Mouse (Mus musculus): ENCODE data around the gene Phf3.
"Not testable (repeated sequence)": the region's sequence is repeated elsewhere in the genome, so short reads cannot be mapped to it uniquely, and the experiment has no call there.

Phf3 gene

DNA sequence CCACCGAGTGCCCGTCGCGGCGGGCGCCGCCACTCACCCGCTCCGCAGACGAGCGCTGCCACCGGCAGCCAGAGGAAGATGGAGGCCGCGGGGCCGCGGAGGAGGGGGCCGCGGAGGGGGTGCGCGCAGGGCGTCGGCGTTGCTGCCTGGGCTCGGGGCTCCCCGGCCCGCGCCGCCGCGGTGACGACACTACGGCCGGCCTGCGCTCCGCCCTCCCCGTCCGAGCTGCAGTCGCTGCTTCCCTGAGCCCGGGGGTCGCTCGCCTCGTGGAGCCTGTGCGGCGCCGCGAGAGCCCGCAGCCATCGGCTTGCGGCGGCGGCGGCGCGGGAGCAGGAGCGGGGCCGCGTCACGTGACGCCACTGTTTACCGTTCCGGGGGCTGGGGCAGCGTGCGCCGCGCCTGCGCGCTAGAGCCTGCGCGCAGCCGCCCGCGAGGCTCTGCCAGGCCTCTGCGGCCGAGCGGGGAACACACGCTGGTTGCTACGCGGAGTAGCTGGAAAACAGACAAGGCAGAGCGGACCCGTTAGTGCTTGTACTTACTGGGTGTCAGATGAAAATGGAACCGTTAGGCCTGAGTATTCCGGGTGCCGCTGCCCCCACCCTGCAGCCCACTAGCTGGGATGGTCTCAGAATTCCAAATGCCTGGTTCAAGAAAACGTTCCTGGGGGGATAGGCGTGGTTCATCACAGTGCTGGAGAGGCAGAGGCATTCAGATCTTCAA, at the start of gene Phf3:
Gene Phf3, minus strand, starts transcription at position 381 of the 720 bp plus-strand sequence.
- peak; percentile 92 to 97 for DNase-seq (ENCODE audit: inconsistent age in 2 of 2, low spot score in 1 of 2)

DNA sequence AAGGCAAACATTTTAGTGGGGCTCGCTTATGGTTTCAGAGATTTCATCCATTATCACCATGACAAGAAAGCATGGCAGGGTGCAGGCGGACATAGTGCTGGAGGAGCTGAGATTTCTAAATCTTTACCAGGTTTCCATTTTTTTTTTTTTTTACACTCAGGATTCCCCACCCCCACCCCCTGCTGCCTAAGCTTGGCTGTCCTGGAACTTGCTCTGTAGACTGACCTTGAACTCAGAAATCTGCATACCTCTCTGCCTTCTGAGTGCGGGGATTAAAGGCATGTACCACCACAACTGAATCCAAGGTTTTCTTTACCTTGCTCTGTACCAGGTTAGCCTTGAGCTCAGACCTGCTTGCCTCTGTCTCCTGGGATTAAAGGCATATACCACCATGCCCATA, 48.5 kb upstream of the Phf3 start:
- DNase-seq (ENCODE audit: inconsistent age in 2 of 2, low spot score in 1 of 2), result no peak

DNA sequence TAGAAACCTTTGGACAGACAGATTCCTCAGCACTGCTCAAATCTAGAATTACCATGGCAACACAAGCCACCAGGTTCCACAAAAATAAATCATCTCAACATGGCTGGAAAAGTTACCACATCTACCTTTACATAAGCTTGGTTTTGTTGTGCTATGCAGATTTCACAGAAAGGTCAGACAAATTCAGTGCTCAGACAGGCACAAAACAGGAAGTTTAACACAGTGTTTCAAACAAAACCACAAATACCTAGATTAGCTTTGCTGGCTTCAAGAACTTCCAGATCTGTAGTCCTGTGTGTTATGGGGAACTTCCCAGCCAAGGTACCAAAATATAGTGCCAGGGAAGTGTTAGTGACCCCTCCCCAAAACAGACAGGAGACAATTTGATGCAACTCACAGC, 47.5 kb upstream of the Phf3 start:
- DNase-seq (ENCODE audit: inconsistent age in 2 of 2, low spot score in 1 of 2), result no peak

DNA sequence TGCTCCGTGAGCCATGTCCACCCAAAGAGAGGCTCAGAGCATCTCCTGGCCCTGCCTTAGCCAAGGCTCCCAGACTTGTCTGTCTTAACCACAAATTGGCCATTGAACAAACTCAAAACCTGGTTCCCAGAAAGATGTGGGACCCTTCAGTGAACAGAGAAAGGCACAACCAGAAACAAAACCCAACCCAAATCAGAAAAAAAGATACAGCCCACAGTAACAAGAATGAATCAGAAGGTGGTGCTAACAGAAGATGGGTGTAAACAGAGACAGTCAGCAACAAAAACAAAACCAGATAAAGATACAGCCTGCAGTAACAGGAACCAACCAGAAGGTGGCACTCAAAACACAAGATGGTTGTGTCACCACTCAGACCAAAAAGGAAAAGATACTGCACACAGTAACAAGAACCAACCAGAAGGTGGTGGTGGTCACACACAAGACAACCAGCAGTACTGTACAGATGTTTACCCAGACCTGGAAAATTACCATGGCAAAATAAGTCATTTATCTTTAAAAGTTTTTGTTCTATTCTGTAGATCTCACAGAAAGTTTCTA, 47.0 kb upstream of the Phf3 start:
- DNase-seq (ENCODE audit: inconsistent age in 2 of 2, low spot score in 1 of 2), result peak in 1 of 2 experiments; percentile 40

DNA sequence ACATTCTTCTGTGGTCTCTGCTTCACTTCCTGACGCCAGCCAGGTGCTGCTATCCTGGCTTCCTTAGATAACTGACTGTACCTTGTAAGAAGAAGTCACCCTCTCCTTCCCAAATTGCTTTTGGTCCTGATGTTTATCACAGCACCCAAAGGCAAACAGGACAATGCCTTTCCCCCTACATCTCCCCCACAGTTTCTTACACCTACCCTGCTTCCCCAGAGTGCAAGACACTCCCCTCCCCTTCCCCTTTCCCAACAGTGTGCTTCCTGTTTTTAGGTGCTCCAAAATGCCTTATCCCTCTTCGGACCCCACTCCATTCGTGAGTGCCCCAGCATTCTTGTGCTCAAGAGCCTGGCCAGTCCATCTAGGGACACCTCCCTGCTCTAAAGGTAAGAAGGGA, 36.5 kb upstream of the Phf3 start:
- no peak for DNase-seq (ENCODE audit: inconsistent age in 2 of 2, low spot score in 1 of 2)

- no peak for DNase-seq (ENCODE audit: inconsistent age in 2 of 2, low spot score in 1 of 2)
Observed at GRCm38 (mm10) chr1:30908797-30909196, 35.1 kb upstream of the Phf3 start.

DNA sequence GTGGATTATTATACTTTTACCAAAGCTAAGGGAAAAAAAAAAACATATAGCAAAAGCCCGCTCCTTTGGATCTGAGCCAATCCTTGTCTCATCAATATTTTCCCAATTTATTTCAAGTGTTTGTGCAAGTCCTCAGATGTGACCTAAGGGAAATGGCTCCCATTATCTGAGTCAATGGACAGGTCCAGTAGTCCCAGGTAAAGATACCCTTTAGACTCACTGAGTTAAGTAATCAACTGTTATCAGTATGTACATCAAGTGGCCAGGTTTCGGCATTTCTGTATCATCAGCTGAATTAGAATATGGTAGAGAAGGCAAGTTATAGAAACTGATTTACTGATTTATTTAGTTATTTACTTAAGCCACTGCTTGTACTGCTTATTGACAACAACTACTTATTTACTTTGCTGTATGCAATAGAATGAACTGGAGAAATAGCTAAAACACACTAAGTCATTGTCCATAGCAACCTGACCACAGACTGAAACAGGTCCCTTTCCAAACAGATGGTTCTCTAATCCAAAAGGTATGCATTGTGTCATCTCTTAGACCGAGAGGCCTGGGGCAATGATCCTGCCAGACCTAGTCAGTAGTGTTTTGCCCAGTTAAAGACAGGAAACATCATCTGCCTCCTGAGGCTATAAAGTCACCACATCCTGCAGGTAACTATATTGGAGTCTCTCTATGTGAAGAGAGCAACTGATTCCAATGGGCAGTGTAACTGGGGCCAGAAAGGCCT, 29.9 kb upstream of the Phf3 start:
- DNase-seq (ENCODE audit: inconsistent age in 2 of 2, low spot score in 1 of 2), result no peak

DNA sequence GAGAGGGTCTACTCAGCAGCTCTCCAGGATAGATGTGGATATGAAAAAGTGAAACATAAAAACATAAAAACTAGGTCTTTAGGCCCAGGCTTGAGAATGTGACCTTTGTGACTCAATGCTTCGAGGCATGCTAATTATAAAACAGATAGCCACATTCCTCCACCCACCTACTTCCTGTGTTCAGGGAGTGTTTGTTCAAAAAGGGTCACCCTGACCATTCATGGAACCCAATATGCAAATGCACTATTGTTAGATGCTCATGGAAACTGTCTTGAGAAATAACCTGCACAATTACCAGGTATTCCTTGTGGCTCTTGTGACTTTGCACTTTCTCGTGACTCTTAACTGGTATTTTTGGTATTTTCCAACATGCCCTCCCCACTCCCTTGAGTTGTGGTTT, 25.0 kb upstream of the Phf3 start:
- no peak for DNase-seq (ENCODE audit: inconsistent age in 2 of 2, low spot score in 1 of 2)

- not testable (repeated sequence) for DNase-seq (ENCODE audit: inconsistent age in 2 of 2, low spot score in 1 of 2)
Observed at GRCm38 (mm10) chr1:30895366-30895765, 21.6 kb upstream of the Phf3 start.

- DNase-seq (ENCODE audit: inconsistent age in 2 of 2, low spot score in 1 of 2), result not testable (repeated sequence)
Observed at GRCm38 (mm10) chr1:30883806-30884205, 10.1 kb upstream of the Phf3 start.

DNA sequence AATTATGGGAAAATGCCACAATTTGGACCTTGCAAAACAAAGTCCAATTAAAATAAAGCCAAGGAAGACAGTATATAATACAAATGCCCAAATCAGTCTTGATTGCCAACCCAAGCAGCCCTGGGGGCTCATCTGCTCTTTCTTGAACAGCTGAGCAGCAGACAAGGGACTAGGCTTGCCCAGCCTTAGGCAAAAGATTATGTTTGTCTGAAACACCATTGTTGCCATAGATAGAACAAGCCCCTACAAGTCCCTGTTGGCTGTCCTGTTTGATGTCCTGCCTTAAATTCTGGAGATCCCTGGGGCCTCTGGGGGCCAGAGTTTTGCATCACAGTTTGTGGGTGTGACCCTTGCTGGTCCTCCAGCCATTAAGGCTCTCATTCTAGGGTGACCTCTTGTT, 2.0 kb upstream of the Phf3 start:
- DNase-seq (ENCODE audit: inconsistent age in 2 of 2, low spot score in 1 of 2), result no peak

- DNase-seq (ENCODE audit: inconsistent age in 2 of 2, low spot score in 1 of 2), result no peak
Observed at GRCm38 (mm10) chr1:30874261-30875131, 775 bp upstream of the Phf3 start.

DNA sequence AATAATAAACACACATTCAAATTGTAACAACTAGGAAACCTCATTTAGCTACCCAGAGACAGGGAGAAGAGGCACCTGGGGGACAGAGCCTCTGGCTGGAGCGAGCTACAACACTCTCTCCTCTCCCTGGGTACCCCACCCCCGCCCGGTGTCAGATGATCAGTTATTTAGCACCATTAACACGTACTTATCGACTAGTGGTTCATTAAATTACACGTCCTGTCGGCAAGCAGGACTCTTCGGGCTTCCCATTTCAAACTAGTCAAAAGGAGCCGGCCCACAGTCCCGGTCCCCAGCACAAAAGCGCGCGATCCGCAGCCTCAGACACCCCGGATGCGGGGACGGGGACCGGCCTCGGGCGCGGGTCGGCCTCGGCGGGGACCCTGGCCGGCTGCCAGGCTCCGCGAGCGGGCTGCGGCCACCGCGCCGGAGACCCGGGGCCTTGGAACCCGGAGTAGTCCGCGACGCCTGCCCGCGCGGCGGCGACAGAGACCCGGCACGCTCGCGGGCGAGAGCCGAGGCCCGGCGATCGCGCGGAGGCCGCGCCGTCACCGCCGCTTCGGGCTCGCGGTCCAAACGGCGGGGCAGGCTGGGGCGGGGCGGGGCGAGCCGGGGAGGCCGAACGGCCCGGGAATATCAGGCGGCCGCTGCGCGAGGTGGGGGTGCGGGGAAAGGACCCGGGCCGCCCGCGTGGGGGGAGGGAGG, 733 bp downstream of the Phf3 start:
- DNase-seq (ENCODE audit: inconsistent age in 2 of 2, low spot score in 1 of 2), result no peak

DNA sequence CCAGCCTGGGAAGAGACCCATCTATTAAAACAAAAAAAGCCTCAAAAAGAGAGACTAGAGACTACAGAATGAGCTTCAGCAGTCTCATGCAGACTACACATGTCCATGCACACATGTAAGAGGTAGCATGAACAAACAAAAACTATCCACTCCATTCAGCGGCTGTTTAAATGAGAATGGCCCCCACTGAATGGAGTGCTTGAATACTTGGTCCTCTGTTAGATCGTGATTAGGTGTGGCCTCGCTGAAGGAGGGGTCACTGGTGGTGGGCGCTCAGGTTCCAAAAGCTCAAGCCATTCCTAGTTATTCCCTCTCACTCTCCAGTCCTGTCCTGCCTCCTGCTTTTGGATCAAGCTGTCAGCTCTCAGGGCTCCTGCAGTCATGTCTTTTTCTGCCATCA, 5.9 kb downstream of the Phf3 start:
- DNase-seq (ENCODE audit: inconsistent age in 2 of 2, low spot score in 1 of 2), result no peak

GRCm38 (mm10) chr1:30852518-30852917, 21.2 kb downstream of the Phf3 start:
- DNase-seq (ENCODE audit: inconsistent age in 2 of 2, low spot score in 1 of 2), result no peak

GRCm38 (mm10) chr1:30851920-30852319, 21.8 kb downstream of the Phf3 start:
- DNase-seq (ENCODE audit: inconsistent age in 2 of 2, low spot score in 1 of 2), result no peak

DNA sequence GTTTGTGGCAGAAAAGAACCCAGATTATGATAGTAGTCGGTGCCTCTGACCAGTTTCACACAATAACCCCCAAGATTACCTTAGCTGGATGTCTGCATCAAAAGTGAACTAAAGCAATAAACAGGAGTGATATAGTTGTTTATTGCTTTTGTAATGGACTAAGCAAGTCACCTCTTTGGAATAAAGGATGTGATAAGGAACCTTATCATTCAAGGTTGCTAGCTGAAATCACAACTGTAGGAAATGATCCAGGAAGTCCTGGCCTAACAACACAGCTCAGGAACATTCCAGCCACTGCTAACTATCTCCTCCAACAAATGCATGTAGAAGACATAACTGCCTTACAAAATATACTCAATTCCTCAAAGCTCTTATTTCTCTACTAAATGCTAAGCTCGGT, 22.8 kb downstream of the Phf3 start:
- DNase-seq (ENCODE audit: inconsistent age in 2 of 2, low spot score in 1 of 2), result no peak

GRCm38 (mm10) chr1:30849955-30850354, 23.8 kb downstream of the Phf3 start:
- DNase-seq (ENCODE audit: inconsistent age in 2 of 2, low spot score in 1 of 2), result no peak

- DNase-seq (ENCODE audit: inconsistent age in 2 of 2, low spot score in 1 of 2), result no peak
Observed at GRCm38 (mm10) chr1:30847706-30848105, 26.0 kb downstream of the Phf3 start.

- DNase-seq (ENCODE audit: inconsistent age in 2 of 2, low spot score in 1 of 2), result peak in 1 of 2 experiments; percentile 68
Observed at GRCm38 (mm10) chr1:30839662-30840061, 34.1 kb downstream of the Phf3 start.

- no peak for DNase-seq (ENCODE audit: inconsistent age in 2 of 2, low spot score in 1 of 2)
Observed at GRCm38 (mm10) chr1:30835512-30835911, 38.2 kb downstream of the Phf3 start.

All from adrenal gland, adult (tissue).